Mouse (Mus musculus) lung, postnatal 10 days (tissue): ENCODE data around the gene Tcf3.

ENCODE experiments used
- DNase-seq: peaks from one replicate; pipeline ENCODE4 v3.0.0; 2021

Gene Tcf3

DNA sequence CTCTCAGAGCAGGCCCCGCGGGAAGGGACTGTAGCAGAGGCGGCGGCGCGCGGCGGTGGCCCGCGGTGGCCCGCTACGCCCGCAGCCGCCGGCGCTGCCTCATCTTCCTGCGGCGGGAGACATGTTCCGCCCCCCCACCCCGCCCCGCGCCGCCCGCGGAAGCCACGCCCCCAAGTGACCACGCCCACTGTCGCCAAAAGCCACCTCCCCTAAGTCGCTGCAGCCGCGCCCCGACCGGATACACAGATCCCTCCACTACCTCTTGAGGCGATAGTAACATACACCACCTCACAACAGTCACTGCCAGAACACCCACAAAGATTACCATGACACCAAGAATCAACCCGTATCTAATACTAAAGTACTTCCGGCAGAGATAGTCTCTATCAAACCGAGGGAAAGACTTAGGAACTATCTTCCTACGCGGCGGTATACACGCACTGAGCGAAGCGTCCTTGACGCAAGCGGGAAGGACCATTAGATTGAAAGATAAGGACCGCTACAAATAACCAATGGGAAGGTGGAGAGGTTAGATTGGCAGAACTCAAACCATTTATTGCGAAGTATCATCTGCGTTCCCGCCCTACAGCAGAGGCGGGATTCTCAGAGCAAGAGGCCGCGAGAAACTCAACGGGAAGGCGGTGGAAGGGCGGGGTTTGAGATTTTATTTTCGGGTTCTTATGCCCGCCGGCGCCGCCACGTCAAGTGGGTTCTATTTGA lies at the start of gene Tcf3:
Gene Tcf3 (minus strand): TSS at position 135 of the 720 bp plus-strand sequence.
- DNase-seq: peak; percentile 98

DNA sequence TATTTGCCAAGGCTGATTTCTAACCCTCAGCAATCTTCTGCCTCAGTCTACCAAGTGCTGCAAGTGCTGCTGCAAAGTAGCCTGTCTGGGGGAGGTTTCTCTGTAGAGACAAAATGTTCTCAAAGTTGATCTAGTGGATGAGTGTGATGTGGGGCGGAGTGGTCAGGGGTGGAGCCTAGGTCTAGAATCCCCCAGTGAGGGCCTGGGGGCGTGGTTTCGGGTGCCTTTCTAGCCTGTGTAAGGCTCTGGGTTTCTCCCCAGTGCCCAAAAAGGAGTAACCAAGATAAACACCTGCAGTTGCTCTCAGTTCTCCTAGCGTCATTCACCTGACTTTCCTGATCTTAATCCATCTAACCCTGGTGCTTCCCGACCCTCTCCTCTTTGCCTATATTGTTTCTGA lies 47.6 kb upstream of the Tcf3 start:
- DNase-seq: no peak

DNA sequence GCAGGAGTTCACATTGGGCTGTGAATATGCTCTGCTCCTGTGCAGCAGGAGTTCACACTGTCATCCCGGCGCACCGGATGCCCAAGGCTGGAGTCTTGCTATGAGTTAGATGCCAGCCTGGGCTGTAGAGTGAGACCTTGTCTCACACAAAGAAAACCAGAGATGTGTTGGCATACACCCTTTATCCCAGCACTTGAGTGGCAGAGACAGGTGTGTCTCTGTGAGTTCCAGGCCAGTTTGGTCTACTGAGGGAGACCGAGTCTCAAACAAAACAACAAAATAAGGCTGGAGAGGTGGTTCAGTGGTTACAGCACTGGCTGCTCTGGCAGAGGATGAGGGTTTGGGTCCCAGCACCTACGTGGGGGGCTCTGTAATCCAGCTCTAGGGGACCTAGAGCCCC lies 45.1 kb upstream of the Tcf3 start:
- no peak for DNase-seq

DNA sequence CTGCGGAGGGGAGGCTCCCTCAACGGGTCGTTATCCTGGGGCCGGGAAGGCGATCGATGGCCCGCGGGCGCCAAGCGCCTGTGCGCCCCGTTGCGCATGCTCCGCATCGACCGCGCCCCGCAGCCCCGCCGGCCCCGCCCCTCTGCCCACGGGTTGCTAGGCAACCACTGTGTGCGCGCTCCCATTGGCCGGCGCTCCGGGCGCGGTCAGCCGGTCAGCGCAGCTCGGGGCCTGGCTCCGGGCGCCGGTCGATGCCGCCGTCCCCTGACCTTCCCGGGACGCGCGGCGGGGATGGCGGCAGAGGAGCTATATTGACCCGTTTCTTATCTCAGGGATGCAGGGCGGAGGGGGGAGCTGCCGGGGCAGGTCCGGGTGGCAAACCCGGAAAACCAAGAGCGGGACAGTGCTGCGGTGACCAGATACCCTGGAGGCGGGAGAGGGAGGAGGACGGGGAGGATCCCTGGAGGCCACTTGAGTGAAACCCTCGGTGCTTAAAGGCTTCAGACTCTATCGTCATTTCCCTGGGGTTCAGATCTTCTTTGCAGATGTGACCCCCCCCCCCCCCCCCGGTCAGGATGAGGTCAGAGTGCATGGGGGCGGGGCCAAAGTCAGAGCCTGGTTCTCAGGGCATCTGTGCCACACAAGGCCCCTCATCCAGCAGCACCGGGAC lies 42.0 kb upstream of the Tcf3 start:
- peak; percentile 92 for DNase-seq

DNA sequence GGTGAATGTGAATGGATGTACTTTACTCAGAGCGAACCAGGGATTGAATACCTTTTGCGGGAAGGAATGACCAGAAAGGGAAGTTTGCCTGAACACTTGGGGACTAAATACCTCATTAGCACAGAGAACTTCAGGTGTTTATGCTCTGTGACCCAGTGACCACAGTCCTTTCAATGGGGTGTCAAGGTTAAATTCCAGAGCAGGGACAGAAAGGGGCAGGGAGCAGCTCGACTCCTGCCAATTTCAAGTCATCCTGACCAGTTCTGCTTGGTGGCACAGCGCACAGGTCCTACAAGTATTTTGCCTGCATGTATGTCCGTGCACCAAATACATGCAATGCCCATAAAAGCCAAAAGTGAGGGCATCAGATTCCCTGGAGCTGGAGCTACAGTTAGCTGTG lies 31.6 kb upstream of the Tcf3 start:
- DNase-seq: no peak

DNA sequence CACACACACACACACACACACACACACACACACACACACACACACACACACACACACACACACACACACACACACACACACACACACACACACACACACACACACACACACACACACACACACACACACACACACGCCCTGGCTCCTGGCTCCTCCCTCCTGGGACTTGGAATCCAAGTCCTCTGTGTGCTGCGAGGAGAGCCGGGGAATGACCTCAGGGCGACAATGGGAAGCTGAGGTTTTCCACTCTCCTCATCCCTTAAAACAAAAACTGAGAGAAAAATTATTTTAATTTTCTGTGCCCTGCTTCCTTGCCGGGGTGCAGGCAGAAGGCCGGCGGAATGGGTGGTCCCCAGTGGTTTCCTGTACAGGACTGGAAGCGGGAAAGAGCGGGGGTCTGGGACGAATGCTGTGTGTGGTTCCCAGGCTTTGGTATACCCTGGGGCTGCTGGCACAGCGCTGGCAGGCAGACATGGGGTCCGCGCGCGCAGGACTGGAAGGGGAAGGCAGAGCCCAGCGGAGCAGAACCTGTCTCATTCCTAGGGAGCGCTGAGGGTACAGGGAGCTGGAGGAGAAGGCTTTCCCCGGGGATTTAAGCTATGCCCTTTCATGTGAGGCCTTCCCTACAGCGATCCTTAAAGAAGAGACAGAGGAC lies 31.1 kb upstream of the Tcf3 start:
- DNase-seq: peak; percentile 56

DNA sequence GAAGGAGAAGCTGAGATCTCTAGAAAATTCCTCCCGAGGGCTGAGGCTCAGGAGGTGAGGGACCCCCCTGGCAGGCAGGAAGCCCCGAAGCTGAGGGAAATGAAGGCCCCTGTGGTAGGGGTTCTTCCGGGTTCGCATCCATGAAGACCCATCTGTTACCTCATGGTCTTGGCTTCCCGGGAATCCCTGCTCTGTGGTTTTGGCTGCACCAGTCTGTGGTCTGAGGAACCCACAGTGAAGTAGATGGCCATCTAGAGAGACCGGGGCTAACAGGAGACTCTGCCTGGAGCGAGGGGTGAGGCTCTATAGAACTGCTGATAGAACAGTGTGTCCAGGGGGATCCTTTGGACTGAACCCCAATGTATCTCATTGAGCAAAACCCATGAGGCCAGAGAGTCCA lies 27.9 kb upstream of the Tcf3 start:
- DNase-seq: no peak

DNA sequence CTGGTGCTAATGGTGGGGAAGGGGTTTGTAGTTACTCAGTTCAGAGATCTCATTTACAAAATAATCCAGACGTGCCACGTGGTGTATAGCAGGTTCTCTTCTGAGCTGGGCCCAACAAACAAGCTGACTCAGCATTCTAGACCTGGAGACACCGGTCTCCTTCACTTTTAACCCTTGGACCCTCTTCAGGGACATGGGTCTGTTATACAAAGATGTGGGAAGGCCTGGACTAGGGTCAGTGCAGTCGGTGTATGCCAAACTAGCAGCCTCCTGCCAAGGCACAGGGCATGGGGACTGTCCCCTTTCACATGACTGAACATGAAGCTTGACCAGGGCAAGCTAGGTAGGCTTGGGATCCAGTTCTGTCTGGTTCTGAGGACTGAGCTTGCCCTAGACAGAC lies 26.9 kb upstream of the Tcf3 start:
- no peak for DNase-seq

DNA sequence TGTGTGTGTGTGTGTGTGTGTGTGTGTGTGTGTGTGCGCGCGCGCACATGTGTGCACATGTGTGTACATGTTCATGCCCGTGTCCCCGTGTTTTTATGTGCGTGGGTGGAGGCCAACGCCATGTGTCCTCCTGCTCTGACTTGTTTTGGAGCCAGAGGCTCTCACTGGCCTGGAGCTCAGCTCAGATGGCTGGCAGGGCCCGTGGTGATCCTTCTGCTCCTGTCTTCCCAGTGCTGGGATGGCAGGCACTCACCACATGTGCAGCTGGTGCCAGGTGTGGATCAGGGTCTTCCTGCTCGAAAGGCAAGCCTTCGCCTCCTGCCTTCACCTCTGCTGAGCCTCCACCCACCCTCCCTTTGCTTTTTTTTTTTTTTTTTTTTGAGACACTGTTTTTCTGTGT lies 26.2 kb upstream of the Tcf3 start:
- DNase-seq: no peak

DNA sequence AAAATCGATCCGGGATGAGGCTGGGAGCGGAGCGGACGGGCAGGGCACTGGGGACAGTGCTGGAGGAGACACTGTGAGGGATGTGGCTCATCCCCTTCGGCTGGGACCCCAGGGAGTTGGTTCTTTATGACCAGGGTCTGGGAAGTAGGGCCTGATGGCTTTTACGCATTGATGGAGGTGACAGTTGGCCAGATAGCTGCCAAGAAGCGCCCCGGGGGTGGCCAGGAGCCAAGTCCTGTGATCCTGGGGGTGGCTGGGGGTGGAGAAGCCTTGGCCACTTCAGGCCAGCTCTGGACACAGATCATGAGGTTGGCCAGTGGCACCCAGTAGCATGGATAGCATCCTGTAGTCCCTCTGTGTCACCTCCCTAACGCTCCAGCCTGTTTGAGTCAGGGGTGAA lies 25.8 kb upstream of the Tcf3 start:
- DNase-seq: no peak

DNA sequence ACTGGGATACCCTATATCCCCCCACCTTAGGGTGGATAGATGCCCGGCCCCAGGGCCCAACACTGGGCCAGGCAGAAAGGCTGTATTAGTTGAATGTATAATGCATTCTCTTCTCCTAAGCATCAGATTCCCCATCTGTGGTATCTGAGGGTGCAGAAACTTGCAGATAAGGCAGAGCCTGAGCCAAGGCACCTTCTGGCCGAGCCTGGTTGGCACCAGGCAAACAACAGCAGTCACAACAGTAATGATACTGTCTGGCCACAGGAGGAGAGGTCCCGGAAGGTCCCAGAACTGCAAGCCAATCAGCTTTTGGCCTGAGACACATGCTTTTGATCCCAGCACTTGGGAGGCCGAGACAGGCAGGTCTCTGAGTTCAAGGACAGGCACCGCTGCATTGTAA lies 22.2 kb upstream of the Tcf3 start:
- no peak for DNase-seq

DNA sequence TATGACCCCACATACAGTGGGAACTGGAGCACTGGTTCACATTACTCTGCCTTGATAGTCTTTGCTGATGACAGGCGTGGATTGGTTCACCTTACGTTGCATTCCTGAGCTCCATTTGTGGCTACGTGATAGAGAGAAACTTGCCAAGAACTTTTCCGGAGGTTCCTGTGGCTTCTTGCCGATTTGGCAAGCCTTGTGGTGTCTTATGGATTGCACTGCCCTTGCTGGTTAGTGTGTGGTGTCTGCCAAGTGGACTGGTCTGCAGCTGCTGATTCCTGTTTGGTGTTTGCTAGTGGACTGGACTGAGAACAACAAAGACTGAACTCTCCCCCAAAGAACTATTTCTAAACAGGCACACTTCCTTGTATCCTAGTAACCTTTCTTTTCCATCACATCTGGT lies 21.3 kb upstream of the Tcf3 start:
- no peak for DNase-seq

DNA sequence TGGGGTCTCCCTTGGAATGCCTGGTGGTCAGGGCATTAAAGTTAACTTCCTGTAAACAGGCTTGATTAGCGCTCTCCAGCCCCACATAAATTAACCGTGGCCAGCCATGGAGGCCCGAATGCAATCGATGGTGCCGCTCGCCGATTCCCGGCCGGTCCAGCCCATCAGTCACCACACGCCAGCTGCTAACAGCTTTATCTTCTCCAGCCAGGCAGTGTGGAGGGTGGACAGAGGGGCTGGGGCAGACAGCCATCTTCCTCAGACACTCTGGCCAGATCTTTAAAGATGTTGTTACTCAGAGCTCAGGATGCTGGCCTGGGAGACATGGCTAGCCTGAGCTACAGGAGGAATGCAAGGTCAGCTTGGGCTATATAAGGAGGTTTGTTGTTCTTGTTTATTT lies 20.2 kb upstream of the Tcf3 start:
- DNase-seq: no peak

DNA sequence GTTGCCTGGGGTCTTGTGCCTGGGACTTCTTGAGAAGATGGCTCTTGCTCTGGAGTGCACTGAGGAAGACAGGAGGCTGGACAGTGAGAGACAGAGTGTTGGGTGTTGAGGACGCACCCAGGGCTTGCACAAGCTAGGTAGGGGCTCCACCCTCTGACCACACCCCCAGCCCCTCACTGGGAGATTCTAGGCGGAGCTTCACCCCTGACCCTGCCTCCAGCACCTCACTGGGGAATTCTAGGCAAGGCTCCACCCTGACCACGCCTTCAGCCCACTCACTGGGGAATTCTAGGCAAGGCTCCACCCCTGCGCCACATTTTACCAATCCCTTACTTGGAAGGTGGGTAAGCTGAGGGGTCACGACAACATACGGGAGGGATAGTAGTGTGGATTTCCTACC lies 17.2 kb upstream of the Tcf3 start:
- no peak for DNase-seq

DNA sequence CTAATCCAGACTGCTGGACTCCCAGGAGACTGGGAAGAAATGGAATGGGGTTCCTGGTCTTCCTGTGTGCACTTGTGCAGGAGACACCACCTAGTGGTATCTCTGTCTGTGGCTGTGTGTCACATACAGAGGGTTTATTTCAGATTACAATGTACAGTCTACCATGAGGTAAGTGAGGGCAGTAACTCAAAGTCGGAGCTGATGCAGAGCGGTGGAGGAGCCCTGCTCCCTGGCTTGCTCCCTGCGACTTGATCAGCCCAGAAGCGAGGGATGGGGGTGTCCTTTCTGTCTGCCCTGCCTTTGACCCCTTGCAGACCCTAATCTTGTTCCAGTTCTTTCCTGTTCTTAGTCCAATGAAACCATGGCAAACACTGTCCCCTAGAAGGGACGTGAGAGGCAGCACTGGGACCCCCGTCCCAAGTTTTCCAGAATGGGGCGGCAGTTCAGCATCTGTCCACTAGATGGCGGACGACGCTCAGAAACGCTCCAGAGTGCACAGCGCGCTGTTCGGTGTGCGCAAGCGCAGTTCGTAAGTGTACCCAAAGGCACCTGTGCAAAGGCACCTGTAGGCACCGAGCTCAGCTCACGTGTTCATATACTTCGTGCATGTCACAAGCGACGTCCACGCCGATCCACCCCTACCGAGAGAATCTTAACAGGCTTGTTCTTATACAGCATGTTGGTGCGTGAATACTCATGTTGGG lies 12.6 kb upstream of the Tcf3 start:
- DNase-seq: peak; percentile 80

DNA sequence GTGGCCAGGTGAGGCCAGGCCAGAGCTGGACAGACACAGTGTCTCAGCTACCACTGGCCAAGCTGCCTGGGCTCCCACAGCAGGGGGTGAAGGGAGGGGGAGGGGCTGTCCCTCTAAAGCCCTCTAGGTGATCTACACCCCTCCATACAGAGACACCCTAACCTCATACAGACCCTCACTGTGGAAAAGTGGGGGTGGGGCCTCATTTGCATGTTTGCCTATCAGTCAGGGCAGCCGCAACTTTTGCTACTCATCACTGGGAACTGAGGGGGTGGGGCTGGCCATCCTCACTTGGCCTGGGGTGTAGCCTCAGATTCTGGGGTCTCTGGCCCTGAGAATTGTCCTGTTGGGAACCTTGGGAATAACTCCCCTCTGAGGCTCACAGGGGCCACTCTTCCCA lies 11.6 kb upstream of the Tcf3 start:
- no peak for DNase-seq

DNA sequence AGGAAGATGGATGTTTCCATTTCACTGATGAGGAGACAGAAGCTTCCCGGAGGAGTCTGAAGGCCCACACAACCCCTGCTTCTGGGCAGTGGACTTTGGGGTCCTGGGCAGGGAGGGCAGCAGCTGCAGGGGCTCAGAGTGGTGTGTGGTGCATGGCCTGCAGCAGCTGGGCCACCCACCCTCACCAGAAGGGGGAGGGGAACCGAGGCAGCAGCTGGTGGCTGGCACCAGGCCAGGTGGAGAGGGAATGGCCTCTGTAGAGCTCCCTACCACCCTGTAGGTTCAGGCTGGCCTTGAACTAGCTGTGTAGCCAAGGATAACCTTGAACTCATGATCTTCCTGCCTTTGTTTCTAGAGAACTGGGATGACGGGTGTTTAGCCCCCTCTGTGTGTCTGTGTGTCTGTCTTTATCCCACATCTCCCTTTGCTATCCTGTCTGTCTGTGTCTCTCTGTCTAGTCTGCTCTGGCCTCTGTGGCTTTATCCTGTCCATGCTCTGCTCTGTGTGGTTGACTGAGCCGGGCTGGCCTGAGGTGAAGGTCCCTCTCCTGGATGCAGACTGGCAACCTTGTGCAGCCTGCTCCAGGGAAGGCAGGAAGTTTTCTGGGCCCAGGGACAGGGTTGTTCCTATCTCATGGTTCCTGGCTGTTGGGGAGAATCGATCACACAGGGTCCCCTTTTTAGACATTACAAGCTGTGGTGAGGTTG lies 11.0 kb upstream of the Tcf3 start:
- DNase-seq: peak; percentile 71

DNA sequence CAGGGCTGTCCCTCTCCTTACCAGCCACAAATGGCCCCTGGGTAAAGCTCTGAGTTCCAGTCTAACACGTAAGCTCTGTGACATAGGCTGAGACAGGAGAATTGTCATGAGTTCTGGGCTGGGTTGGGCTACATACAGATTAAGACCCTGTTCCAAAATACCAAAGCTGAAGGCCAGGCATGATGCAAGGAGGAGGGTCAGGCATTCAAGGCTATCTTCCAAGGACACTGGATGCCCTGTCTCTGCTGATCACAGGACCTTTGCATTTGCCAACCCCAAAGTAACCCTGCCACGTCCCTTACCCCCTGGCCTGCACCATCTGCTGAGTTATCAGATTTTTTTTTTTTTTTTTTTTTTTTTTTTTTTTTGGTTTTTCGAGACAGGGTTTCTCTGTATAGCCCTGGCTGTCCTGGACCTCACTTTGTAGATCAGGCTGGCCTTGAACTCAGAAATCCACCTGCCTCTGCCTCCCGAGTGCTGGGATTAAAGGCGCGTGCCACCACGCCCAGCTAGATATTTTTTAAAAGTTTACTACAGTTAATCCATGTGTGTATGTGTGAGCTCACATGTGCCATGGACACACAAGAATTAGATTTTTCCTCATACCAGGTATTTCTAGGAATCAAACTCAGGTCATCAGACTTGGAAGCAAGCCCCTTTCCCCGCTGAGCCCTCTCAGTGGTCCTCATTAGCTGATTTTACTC lies 10.3 kb upstream of the Tcf3 start:
- DNase-seq: no peak

DNA sequence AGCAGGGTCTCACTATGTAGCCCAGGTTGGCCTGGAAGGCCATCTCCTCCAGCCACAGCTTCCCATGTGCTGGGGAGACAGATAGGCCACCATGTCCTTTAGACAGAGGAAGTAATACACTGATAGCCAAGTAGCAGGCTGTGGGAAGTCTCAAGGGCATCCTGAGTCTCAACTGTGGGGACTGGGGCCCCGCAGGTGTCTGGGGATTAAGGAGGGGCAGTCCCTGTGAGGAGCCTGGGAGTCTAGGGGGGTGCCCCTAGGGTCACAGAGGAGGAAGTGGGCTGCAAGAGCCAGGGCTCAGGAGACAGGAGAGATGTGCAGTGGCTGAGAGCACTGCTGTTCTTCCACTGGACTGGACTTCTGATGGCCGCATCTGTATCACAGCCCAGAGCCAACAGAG lies 9.5 kb upstream of the Tcf3 start:
- DNase-seq: no peak

DNA sequence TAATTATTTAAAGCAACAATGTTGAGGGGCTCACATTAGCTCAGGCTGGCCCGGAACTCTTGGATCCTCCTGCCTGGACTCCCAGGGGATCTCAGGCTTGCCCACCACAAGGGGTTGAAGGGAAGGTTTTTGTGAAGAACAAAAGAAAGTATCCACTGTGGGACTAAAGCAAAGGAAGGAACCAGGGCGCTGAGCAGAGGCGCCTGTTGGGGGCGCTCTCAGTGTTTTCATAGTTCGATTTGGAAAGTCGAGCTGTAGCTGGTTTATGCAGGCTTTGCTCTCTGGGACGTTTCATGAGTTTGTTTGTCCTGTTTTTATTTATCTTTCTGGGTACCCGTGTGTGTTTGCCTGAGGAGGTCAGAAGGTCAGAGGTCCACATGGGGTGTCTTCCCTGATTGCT lies 8.2 kb upstream of the Tcf3 start:
- DNase-seq: no peak

DNA sequence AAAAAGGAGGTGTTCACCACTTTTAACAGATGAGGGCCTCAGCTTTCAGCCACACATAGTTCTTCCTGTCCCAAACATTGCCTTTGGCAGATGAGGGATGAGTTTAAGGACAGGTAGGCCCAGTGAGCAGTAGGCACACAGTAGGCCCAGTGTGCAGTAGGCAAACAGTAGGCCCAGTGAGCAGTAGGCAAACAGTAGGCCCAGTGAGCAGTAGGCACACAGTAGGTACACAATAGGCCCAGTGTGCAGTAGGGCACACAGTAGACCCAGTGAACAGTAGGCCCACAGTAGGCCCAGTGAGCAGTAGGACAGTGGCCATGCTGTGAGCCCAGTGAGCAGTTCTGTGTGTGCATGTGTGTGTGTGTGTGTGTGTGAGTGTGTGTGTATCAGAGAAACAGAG lies 6.6 kb upstream of the Tcf3 start:
- no peak for DNase-seq

DNA sequence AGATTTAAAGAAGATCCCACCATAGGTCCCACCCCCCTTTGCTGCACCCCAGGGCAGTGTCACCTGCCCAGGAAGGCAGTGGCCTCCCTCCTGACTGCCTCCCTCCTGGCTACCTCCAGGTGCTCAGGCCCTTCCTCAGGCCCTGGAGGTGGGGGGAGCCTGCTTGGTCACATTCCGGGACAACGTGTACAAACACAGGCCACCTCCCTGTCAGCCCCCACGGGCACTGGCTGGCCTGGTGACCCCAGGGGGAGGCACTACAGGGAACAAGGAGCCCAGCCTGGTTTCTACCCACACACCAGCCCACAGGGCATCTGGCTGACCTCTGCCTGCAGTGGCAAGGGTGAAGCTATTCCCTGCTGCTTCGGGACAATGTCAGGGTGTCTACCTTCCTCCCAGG lies 4.5 kb upstream of the Tcf3 start:
- DNase-seq: no peak

DNA sequence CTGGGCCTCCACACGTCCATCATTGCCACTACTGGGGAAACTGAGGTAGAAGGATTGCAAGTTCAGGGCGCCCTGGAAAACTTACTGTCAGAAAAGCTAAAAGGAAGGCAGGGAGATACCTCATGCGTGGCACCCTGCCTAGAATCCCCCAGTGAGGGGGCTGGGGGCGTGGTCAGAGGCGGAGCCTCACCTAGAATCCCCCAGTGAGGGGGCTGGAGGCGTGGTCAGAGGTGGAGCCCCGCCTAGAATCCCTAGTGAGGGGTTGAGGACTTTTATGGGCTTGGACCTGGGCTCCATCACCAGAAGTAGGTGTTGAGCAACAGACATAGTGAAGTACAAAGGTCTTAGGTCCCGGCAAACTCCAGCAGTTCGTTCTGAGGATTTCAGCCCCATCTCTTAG lies 2.8 kb upstream of the Tcf3 start:
- peak; percentile 58 for DNase-seq
